Mouse (Mus musculus) forebrain, embryonic 11.5 days (tissue): ENCODE measurements around the gene Tgfbr3. TPM values are rescaled to one million over a fixed set of nuclear protein-coding genes. Genes with fewer than 3 reads are reported as not detected.

ENCODE experiments used
- ATAC-seq: fragments of 200-750 bp; cut with Nextera tagmentation; replicated peaks from 2 replicates; pipeline ENCODE4 v1.8.0; 2017; ENCODE audit warnings: moderate TSS enrichment; ENCODE audit not compliant: low FRiP score
- DNase-seq: peaks from one replicate; pipeline ENCODE4 v3.0.0-alpha.2; 2017; ENCODE audit warnings: low spot score
- H3K27ac ChIP-seq: fragments of 300-500 bp; sonication (generic); 2 replicates; pipeline ENCODE4 v1.5.1; 2014; ENCODE audit warnings: low read depth, low read length
- H3K27me3 ChIP-seq: fragments of 300-500 bp; sonication (generic); 2 replicates; pipeline ENCODE4 v1.6.1; 2014; ENCODE audit warnings: mild to moderate bottlenecking, low read length, mixed read lengths; ENCODE audit not compliant: control insufficient read depth, insufficient read depth
- H3K36me3 ChIP-seq: fragments of 300-500 bp; sonication (generic); 2 replicates; pipeline ENCODE4 v1.6.1; 2014; ENCODE audit warnings: mild to moderate bottlenecking, low read length, moderate library complexity, mixed read lengths; ENCODE audit not compliant: control insufficient read depth, insufficient read depth
- H3K4me1 ChIP-seq: fragments of 300-500 bp; sonication (generic); replicated peaks from 2 replicates; pipeline ENCODE4 v1.6.1; 2014; ENCODE audit warnings: low read length, mixed read lengths; ENCODE audit not compliant: control insufficient read depth, insufficient read depth
- H3K4me2 ChIP-seq: fragments of 300-500 bp; sonication (generic); 2 replicates; pipeline ENCODE4 v1.6.1; 2014; ENCODE audit warnings: low read depth, mild to moderate bottlenecking, low read length, moderate library complexity, mixed read lengths; ENCODE audit not compliant: severe bottlenecking
- H3K4me3 ChIP-seq: fragments of 300-500 bp; sonication (generic); 2 replicates; pipeline ENCODE4 v1.5.1; 2014; ENCODE audit warnings: low read depth, low read length
- H3K9ac ChIP-seq: fragments of 300-500 bp; sonication (generic); 2 replicates; pipeline ENCODE4 v1.6.1; 2014; ENCODE audit warnings: low read length
- H3K9me3 ChIP-seq: fragments of 300-500 bp; sonication (generic); 2 replicates; pipeline ENCODE4 v1.6.1; 2016; ENCODE audit warnings: low read length, mixed read lengths; ENCODE audit not compliant: control insufficient read depth
- WGBS: fragments of 180-500 bp; shearing (Covaris S2); extraction: QIAGEN DNeasy Blood & Tissue Kit; methylation state at CpG from one replicate; pipeline ENCODE4 v1.1.7; 2014; 5-methylcytosine and 5-hydroxymethylcytosine counted together
- polyA plus RNA-seq: library from polyadenylated mRNA; unstranded; fragments of >200 nt; fragmentation: Nextera tagmentation; extraction: Ambion mirVana; gene quantifications from 2 replicates; pipeline ENCODE4 v1.2.1, GENCODE M21; 2014

The Tgfbr3 gene
- polyA plus RNA-seq, 1 experiment from 2014 or later: 6.9 TPM

DNA sequence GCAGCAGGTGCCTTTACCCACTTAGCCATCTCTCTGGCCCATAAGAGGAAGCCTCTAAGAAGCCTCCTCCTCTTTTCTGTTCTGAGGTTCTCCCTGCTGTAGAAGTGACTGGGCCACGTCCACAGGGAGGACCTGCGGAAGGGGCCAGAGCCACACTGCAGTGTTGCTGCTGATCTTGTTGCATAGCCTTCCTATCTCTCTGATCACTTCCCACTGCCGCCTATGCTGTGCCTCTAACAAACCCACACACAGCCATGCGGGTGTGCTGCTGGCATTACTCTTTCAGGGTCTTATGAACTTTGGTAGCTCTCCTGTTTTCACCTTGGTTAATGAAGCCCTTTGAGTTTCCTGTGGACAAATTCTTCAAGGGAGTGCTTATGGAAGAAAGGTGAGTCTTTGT is 144.3 kb downstream of the Tgfbr3 start:
- no peaks in the 10 kb centered on the region for H3K9me3 ChIP-seq
- DNase-seq (no peak), ATAC-seq (no peak)
- H3K36me3 ChIP-seq: no peaks in the 10 kb centered on the region
- H3K4me3 ChIP-seq: no peak overlapping the region
- H3K27me3 ChIP-seq: peaks cover 2% of the 10 kb centered on the region
- peaks cover 20% of the 10 kb centered on the region; the same call in 1 of the 2 replicates for H3K4me1 ChIP-seq
- no peak overlapping the region for H3K4me2 ChIP-seq
- 81% methylated on average over 4 of the region's 4 CpGs for WGBS
- H3K9ac ChIP-seq: no peak overlapping the region
- no peak overlapping the region for H3K27ac ChIP-seq

DNA sequence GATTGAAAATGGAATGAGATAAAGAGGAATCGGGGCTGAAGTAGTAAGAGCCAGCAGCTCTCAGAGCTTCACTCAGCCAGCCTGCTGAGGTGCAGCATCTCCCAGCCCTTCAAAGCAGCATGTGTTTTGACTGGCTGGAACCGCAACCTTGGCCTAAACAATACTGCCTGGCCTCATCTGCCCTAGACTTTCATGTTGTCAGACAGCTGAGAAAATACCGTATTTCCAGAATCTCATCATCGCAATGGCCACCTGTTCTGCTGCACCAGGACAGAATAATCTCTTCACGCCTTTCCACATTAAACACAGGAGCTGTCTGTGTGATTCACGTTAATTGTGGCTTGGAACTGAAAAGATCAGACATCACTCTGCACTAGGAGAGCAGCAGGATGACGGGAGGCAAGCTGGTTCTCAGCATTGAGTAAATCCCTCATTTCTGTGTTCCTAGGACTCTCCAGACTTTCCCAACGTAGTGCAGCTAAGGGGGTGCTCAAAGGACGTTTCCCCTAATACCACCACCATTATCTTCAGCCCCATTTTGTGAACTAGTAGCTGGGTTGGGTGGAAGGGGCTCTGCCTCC is 145.1 kb downstream of the Tgfbr3 start:
- ATAC-seq: no peak
- Histone ChIP-seq H3K27me3 (peaks cover 2% of the 10 kb centered on the region), H3K4me3 (no peak overlapping the region), H3K36me3 (no peaks in the 10 kb centered on the region), H3K4me1 (peaks cover 22% of the 10 kb centered on the region; the same call in 1 of the 2 replicates), H3K4me2 (no peak overlapping the region), H3K9ac (no peak overlapping the region), H3K9me3 (no peaks in the 10 kb centered on the region), H3K27ac (no peak overlapping the region)
- DNase-seq: no peak
- WGBS: 51% methylated on average over 9 of the region's 9 CpGs

DNA sequence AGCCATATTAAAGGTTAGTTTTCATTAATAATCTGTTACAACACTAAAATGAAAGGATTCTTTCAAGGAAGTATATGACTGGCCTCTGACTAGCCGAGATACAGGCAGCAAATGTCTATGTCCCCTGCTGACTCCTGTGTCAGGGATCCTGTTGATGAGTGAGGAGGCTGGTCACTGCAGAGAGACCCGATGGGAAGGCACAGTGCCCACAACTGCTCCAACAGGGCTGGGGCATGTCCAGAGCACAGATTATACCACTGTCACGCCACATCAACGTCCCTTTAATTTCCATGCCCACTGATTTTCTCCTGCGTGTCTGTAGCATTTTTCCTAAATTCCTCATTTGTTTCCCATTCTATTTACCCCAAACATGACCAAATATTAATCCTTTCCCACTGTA is 146.0 kb downstream of the Tgfbr3 start:
- WGBS: 86% methylated on average over 5 of the region's 5 CpGs
- H3K4me3 ChIP-seq: no peak overlapping the region
- no peaks in the 10 kb centered on the region for H3K36me3 ChIP-seq
- ATAC-seq (no peak), DNase-seq (no peak)
- H3K9ac ChIP-seq: no peak overlapping the region
- no peak overlapping the region for H3K27ac ChIP-seq
- H3K27me3 ChIP-seq: peaks cover 2% of the 10 kb centered on the region
- H3K4me1 ChIP-seq: peaks cover 22% of the 10 kb centered on the region; the same call in 1 of the 2 replicates
- H3K4me2 ChIP-seq: no peak overlapping the region
- H3K9me3 ChIP-seq: no peaks in the 10 kb centered on the region

DNA sequence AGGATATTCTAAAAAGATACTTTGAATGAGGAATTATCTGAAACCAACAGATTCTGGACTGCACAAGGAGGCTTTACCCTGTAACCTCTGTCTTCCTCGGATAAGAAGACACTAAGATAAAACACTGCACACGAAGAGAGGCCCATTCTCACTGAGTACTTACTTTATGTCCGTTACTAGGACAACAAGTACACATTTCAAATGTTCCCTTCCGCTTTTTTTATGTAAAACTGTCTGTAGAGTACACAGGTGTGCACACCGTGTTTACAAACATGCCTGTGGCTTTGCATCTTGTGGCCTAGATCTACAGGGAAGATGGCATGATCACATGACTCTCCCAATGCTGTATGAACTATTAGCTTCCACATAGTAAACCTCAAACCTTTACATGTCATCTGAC is 146.6 kb downstream of the Tgfbr3 start:
- ATAC-seq (no peak), DNase-seq (no peak)
- no peak overlapping the region for H3K4me2 ChIP-seq
- H3K27ac ChIP-seq: no peak overlapping the region
- peaks cover 2% of the 10 kb centered on the region for H3K27me3 ChIP-seq
- no peaks in the 10 kb centered on the region for H3K36me3 ChIP-seq
- peaks cover 16% of the 10 kb centered on the region; the same call in 1 of the 2 replicates for H3K4me1 ChIP-seq
- 86% methylated on average over 5 of the region's 5 CpGs for WGBS
- no peaks in the 10 kb centered on the region for H3K9me3 ChIP-seq
- H3K4me3 ChIP-seq: no peak overlapping the region
- H3K9ac ChIP-seq: no peak overlapping the region

DNA sequence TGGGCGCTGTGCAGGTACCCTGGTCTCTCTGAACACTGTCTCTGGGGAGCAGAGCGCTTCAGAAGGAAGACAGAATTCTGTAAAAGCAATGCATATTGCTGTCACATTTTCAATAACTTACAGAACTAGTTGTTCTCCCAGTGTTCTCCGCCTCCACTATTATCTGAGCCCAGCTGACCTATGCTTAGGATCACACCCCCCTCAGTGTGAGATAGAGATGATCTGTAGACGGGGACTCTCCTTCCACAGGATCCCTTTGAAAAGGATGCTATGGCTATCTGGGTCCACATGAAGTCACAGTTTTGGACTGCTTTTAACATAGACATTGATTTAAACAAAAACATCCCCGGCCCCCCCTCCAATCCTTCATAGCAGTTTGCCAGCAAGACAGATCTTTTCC is 148.1 kb downstream of the Tgfbr3 start:
- no peaks in the 10 kb centered on the region for H3K27me3 ChIP-seq
- no peaks in the 10 kb centered on the region for H3K36me3 ChIP-seq
- ATAC-seq: no peak
- no peak overlapping the region for H3K9ac ChIP-seq
- H3K4me3 ChIP-seq: no peak overlapping the region
- peaks cover 10% of the 10 kb centered on the region; the same call in 1 of the 2 replicates for H3K4me1 ChIP-seq
- H3K27ac ChIP-seq: no peak overlapping the region
- 88% methylated on average over 5 of the region's 5 CpGs for WGBS
- no peak overlapping the region for H3K4me2 ChIP-seq
- DNase-seq: no peak
- H3K9me3 ChIP-seq: no peaks in the 10 kb centered on the region

DNA sequence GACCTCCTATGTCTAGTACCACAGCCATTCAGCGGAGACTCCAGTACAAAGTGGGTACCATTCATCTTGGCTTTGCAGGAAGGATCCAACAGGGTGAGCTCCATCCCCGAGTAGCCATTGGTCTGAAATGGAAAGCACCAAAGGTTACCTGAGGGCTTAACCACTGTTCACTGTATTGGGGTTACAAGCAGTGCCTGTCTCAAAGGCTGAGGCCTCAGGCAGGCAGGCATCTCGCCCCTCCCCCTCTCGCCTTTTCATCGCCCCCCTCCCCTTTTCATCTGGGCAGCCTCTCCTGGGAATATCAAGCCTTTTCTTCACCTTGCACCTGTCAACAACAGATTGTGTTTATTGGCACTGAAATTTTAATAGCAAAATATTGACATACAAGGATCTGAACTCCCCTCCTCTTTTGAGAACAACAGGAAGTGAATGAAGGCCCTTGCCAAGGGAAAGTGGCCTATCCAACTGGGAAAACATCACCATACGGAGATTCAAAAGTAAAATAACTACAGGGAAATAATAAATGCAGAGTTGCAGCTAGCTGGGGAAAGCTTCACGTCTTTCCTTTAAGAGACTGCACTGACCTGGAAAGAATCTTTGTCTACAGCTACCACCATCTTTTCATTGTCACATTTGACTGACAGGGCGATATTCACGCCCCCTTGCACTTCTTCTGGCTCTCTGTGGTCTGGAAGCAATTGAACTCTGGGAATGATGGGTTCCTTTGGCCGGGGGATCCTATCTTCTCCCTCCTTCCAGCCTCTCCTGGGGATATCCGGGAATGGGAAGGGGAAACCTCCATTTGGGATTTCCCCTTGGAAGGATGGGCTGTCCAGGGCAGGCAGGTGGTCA is 149.4 kb downstream of the Tgfbr3 start:
- H3K9ac ChIP-seq: no peak overlapping the region
- H3K27me3 ChIP-seq: no peaks in the 10 kb centered on the region
- H3K27ac ChIP-seq: no peak overlapping the region
- H3K4me2 ChIP-seq: no peak overlapping the region
- H3K9me3 ChIP-seq: no peaks in the 10 kb centered on the region
- ATAC-seq: no peak
- WGBS: 59% methylated on average over 11 of the region's 11 CpGs
- H3K4me1 ChIP-seq: peaks cover 7% of the 10 kb centered on the region; the same call in 1 of the 2 replicates
- no peaks in the 10 kb centered on the region for H3K36me3 ChIP-seq
- DNase-seq: no peak
- H3K4me3 ChIP-seq: no peak overlapping the region

DNA sequence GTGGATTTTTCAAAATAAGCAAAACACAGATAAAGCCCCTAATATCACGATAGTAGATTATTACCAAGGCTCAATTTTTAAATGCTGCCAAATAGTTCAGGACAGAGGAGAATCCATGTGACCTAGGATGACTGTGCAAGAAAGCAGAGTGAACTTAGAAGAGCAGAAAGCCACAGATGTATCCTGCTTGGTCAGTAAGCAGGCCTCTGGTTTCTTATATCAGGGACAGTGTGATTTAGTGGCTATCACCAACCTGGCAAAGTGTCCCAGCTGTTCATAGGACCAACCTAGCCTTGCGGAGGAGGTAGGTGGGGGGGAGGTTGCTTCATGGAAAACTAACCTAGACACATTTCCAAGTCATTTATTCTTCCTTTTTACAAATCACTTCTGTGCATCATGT is 156.1 kb downstream of the Tgfbr3 start:
- no peaks in the 10 kb centered on the region for H3K27me3 ChIP-seq
- no peak overlapping the region for H3K4me2 ChIP-seq
- WGBS: 92% methylated on average over 2 of the region's 2 CpGs
- H3K4me3 ChIP-seq: no peak overlapping the region
- DNase-seq: no peak
- no peak for ATAC-seq
- no peak overlapping the region for H3K27ac ChIP-seq
- H3K4me1 ChIP-seq: no peaks in the 10 kb centered on the region
- no peak overlapping the region for H3K9ac ChIP-seq
- H3K9me3 ChIP-seq: no peaks in the 10 kb centered on the region
- H3K36me3 ChIP-seq: no peaks in the 10 kb centered on the region

DNA sequence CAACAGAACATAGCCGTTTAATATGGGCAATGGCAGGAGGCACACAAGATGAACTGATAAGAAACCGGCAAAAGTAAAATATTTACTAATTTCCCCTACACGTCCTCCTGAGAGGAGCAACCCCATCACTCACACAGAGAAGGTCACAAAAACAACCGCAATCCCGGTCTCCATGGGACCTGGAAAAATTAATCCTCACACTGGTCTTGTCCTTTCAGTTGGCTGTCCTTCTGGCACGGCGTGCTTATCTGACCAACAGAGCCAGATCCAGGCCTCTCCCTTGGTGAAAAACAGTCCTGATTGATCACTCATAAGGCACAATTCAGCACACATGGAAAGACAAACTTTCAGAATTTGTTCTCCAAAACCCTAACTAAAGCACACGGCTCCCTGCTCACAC is 157.2 kb downstream of the Tgfbr3 start:
- Histone ChIP-seq H3K9ac (no peak overlapping the region), H3K36me3 (no peaks in the 10 kb centered on the region), H3K27me3 (no peaks in the 10 kb centered on the region), H3K9me3 (no peaks in the 10 kb centered on the region), H3K27ac (no peak overlapping the region), H3K4me2 (no peak overlapping the region), H3K4me1 (no peaks in the 10 kb centered on the region), H3K4me3 (no peak overlapping the region)
- ATAC-seq: no peak
- WGBS: 84% methylated on average over 8 of the region's 8 CpGs
- DNase-seq: no peak
